ENCODE assay signal across 7 mouse cellular contexts in genomic region chr13:23685121-23685861, GRCm38 (mm10). TPM values are rescaled to one million over a fixed set of nuclear protein-coding genes. Genes with fewer than 3 reads are reported as not detected.
A peak's percentile ranks its signal among the peaks of the same experiment; 100 is the strongest.
DNase-seq lines count a peak whose midpoint lies in the region; ATAC-seq and TF ChIP-seq lines count a peak whose summit lies in the region.

No protein-coding gene starts in this region.

- H3K4me3 ChIP-seq in embryonic facial prominence, embryonic 13.5 days = peak overlapping the region; percentile 50
- H3K4me3 ChIP-seq in hindbrain, embryonic 13.5 days = peak overlapping the region; percentile 52
- H3K4me3 ChIP-seq in liver, postnatal 0 days (ENCODE audit: low read depth, low read length) = peak overlapping the region; percentile 60
- H3K4me3 ChIP-seq in spleen, adult 2 months (ENCODE audit: extremely low read depth, insufficient read depth, insufficient read length) = peak overlapping the region; percentile 54

- no peak for TF ChIP-seq CTCF in liver, postnatal 0 days (IDR thresholded peaks at IDR 0.05; ENCODE audit: low read depth)
- no peak for TF ChIP-seq CTCF in spleen, adult 2 months (IDR thresholded peaks at IDR 0.05; ENCODE audit: extremely low read depth, insufficient read depth, insufficient read length, insufficient replicate concordance)

- ATAC-seq in embryonic facial prominence, embryonic 13.5 days (ENCODE audit: insufficient number of reproducible peaks, insufficient read depth, low FRiP score, low TSS enrichment, low read depth) = no peak
- no peak for ATAC-seq in hindbrain, embryonic 13.5 days (ENCODE audit: low FRiP score)
- ATAC-seq in liver, postnatal 0 days = no peak

- H3K4me1 ChIP-seq in embryonic facial prominence, embryonic 13.5 days = peaks cover 16% of the 10 kb centered on the region
- H3K4me1 ChIP-seq in hindbrain, embryonic 13.5 days (replicated peaks) = peaks cover 24% of the 10 kb centered on the region
- peaks cover 36% of the 10 kb centered on the region for H3K4me1 ChIP-seq in liver, postnatal 0 days (ENCODE audit: insufficient read depth)
- peaks cover 4% of the 10 kb centered on the region for H3K4me1 ChIP-seq in spleen, adult 2 months (ENCODE audit: control insufficient read depth, insufficient read depth, insufficient read length)

- peak; percentile 77 for DNase-seq in 3T3-L1 (ENCODE audit: low read depth, low spot score)
- peak; percentile 34 for DNase-seq in CD4-positive helper T cell, adult 2 months (ENCODE audit: low read depth, low spot score)
- peak; percentile 50 for DNase-seq in liver, postnatal 0 days
- peak in 1 of 2 experiments; percentile 49 for DNase-seq in spleen, adult 2 months (ENCODE audit: low read depth in 1 of 2, low spot score in 2 of 2)
- DNase-seq in gastrocnemius, postnatal 10 days = no peak

- 7% methylated on average over 15 of the region's 15 CpGs for WGBS in embryonic facial prominence, embryonic 13.5 days
- WGBS in hindbrain, embryonic 13.5 days = 12% methylated on average over 15 of the region's 15 CpGs
- 3% methylated on average over 15 of the region's 15 CpGs for WGBS in liver, postnatal 0 days (ENCODE audit: insufficient replicate concordance)
- 2% methylated on average over 15 of the region's 15 CpGs for WGBS in spleen, adult 2 months

- H3K9ac ChIP-seq in embryonic facial prominence, embryonic 13.5 days = peak overlapping the region; percentile 75
- H3K9ac ChIP-seq in hindbrain, embryonic 13.5 days = peak overlapping the region; percentile 75
- H3K9ac ChIP-seq in liver, postnatal 0 days (replicated peaks) = peak overlapping the region; percentile 81

- H3K9me3 ChIP-seq in embryonic facial prominence, embryonic 13.5 days = no peaks in the 10 kb centered on the region
- H3K9me3 ChIP-seq in hindbrain, embryonic 13.5 days = no peaks in the 10 kb centered on the region
- H3K9me3 ChIP-seq in liver, postnatal 0 days (ENCODE audit: low read length) = no peaks in the 10 kb centered on the region

- peak overlapping the region; percentile 98 for H3K27ac ChIP-seq in embryonic facial prominence, embryonic 13.5 days
- H3K27ac ChIP-seq in hindbrain, embryonic 13.5 days = peak overlapping the region; percentile 95
- peak overlapping the region; percentile 99 for H3K27ac ChIP-seq in liver, postnatal 0 days (ENCODE audit: low read depth)
- peak overlapping the region; percentile 86 for H3K27ac ChIP-seq in spleen, adult 2 months (ENCODE audit: insufficient read depth, low read length)

- no peaks in the 10 kb centered on the region for H3K36me3 ChIP-seq in embryonic facial prominence, embryonic 13.5 days
- no peaks in the 10 kb centered on the region for H3K36me3 ChIP-seq in hindbrain, embryonic 13.5 days
- H3K36me3 ChIP-seq in liver, postnatal 0 days (replicated peaks; ENCODE audit: insufficient read depth, low read length) = 0 out of 2 replicates have a peak, but pooled peaks cover 4% of the 10 kb centered on the region
- no peaks in the 10 kb centered on the region for H3K36me3 ChIP-seq in spleen, adult 2 months (ENCODE audit: control insufficient read depth, insufficient read depth, low read length)

- no peak; the same call in 1 of the 2 replicates for TF ChIP-seq POLR2A in spleen, adult 2 months (IDR thresholded peaks at IDR 0.05; ENCODE audit: low read depth, low read length)

- H3K4me2 ChIP-seq in embryonic facial prominence, embryonic 13.5 days = peak overlapping the region; percentile 69
- peak overlapping the region; percentile 69 for H3K4me2 ChIP-seq in hindbrain, embryonic 13.5 days
- H3K4me2 ChIP-seq in liver, postnatal 0 days (ENCODE audit: low read depth, low read length) = peak overlapping the region; percentile 80

- TF ChIP-seq EP300 in liver, postnatal 0 days (IDR thresholded peaks at IDR 0.05; ENCODE audit: low read depth) = no peak

- no peaks in the 10 kb centered on the region for H3K27me3 ChIP-seq in embryonic facial prominence, embryonic 13.5 days
- no peaks in the 10 kb centered on the region for H3K27me3 ChIP-seq in hindbrain, embryonic 13.5 days
- H3K27me3 ChIP-seq in liver, postnatal 0 days (ENCODE audit: insufficient read depth, low read length) = no peaks in the 10 kb centered on the region
- H3K27me3 ChIP-seq in spleen, adult 2 months (ENCODE audit: control insufficient read depth, insufficient read depth, low read length) = no peaks in the 10 kb centered on the region

RNA-seq across cellular contexts. Expression of gene Hist1h2bc, which starts 1.3 kb away (rescaled TPM):
- polyA plus RNA-seq in embryonic facial prominence, embryonic 13.5 days (2015; fragmentation: Nextera tagmentation; extraction: Ambion mirVana) = 37.5 and 39.3 TPM in 2 replicates
- 17.8 and 23.1 TPM in 2 replicates for polyA plus RNA-seq in hindbrain, embryonic 13.5 days (2015; fragmentation: Nextera tagmentation; extraction: Ambion mirVana)
- polyA plus RNA-seq in liver, postnatal 0 days (2015; fragmentation: Nextera tagmentation; extraction: Ambion mirVana) = 168 and 180 TPM in 2 replicates
- polyA plus RNA-seq in spleen, adult 2 months (2012; rRNA removed) = 41.8 and 44.4 TPM in 2 replicates
- 10 to 100 TPM; 87.0 to 92.4 TPM for total RNA-seq in gastrocnemius, postnatal 10 days (2021)

RNA-seq across cellular contexts. Expression of gene Hist1h2ac, which starts 1.5 kb away (rescaled TPM):
- polyA plus RNA-seq in embryonic facial prominence, embryonic 13.5 days (2015; fragmentation: Nextera tagmentation; extraction: Ambion mirVana) = 1.2 and 1.4 TPM in 2 replicates
- polyA plus RNA-seq in hindbrain, embryonic 13.5 days (2015; fragmentation: Nextera tagmentation; extraction: Ambion mirVana) = 0.38 and 0.54 TPM in 2 replicates
- 0.86 and 0.88 TPM in 2 replicates for polyA plus RNA-seq in liver, postnatal 0 days (2015; fragmentation: Nextera tagmentation; extraction: Ambion mirVana)
- polyA plus RNA-seq in spleen, adult 2 months (2012; rRNA removed) = 1.2 and 2.0 TPM in 2 replicates
- total RNA-seq in gastrocnemius, postnatal 10 days (2021) = 1 to 10 TPM; 6.3 to 6.7 TPM

RNA-seq across cellular contexts. Expression of gene Hist1h1t, which starts 10.3 kb away (rescaled TPM):
- not detected in 2 replicates for polyA plus RNA-seq in embryonic facial prominence, embryonic 13.5 days (2015; fragmentation: Nextera tagmentation; extraction: Ambion mirVana)
- not detected in 2 replicates for polyA plus RNA-seq in hindbrain, embryonic 13.5 days (2015; fragmentation: Nextera tagmentation; extraction: Ambion mirVana)
- not detected in 2 replicates for polyA plus RNA-seq in liver, postnatal 0 days (2015; fragmentation: Nextera tagmentation; extraction: Ambion mirVana)
- not detected in 2 replicates for polyA plus RNA-seq in spleen, adult 2 months (2012; rRNA removed)
- total RNA-seq in gastrocnemius, postnatal 10 days (2021) = under 1 TPM; 0.59 to 0.63 TPM

RNA-seq across cellular contexts. Expression of gene Hist1h4c, which starts 13.0 kb away (rescaled TPM):
- 6.3 and 9.0 TPM in 2 replicates for polyA plus RNA-seq in embryonic facial prominence, embryonic 13.5 days (2015; fragmentation: Nextera tagmentation; extraction: Ambion mirVana)
- 3.9 and 4.4 TPM in 2 replicates for polyA plus RNA-seq in hindbrain, embryonic 13.5 days (2015; fragmentation: Nextera tagmentation; extraction: Ambion mirVana)
- 6.2 and 6.5 TPM in 2 replicates for polyA plus RNA-seq in liver, postnatal 0 days (2015; fragmentation: Nextera tagmentation; extraction: Ambion mirVana)
- 20.0 and 33.6 TPM in 2 replicates for polyA plus RNA-seq in spleen, adult 2 months (2012; rRNA removed)
- total RNA-seq in gastrocnemius, postnatal 10 days (2021) = 100 to 1,000 TPM; 153 to 157 TPM

RNA-seq across cellular contexts. Expression of gene Hfe, which starts 25.4 kb away (rescaled TPM):
- polyA plus RNA-seq in embryonic facial prominence, embryonic 13.5 days (2015; fragmentation: Nextera tagmentation; extraction: Ambion mirVana) = 5.1 and 6.5 TPM in 2 replicates
- 5.4 and 5.6 TPM in 2 replicates for polyA plus RNA-seq in hindbrain, embryonic 13.5 days (2015; fragmentation: Nextera tagmentation; extraction: Ambion mirVana)
- 24.0 and 25.1 TPM in 2 replicates for polyA plus RNA-seq in liver, postnatal 0 days (2015; fragmentation: Nextera tagmentation; extraction: Ambion mirVana)
- polyA plus RNA-seq in spleen, adult 2 months (2012; rRNA removed) = 20.7 and 26.1 TPM in 2 replicates
- total RNA-seq in gastrocnemius, postnatal 10 days (2021) = 1 to 10 TPM; 8.1 to 9.5 TPM
